28 mouse cellular contexts compared by ENCODE assay signal in the genomic region with DNA sequence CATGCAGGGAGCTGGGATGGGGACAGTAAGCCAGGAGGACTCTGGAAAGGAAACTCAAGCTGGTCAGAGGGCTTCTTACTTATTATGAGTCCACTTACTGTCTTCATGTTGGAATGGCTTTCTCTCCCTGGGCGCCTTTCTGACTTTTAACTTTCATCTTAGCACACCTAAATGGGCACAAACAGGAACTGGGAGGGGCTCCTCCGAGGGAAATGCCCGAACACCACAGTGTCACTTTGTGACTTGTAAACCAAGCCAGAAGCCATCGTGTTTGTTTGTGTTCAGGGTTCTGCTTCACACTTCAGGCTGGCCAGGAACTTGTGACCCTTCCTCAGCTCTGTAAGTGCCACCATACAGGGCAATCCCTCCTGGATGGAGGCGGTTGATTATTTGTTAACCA. TPM values are rescaled to one million over a fixed set of nuclear protein-coding genes. Genes with fewer than 3 reads are reported as not detected.
DNase-seq lines count a peak whose midpoint lies in the region; ATAC-seq lines count a peak whose summit lies in the region.
"Had no signal": no experiment of that assay in that cellular context is flagged by ENCODE, and none has a peak within 500 bp of the region (broad histone marks: within the 10 kb centered on the region; RNA-seq: fewer than 3 reads in every experiment).

No protein-coding gene starts in this region.

- peaks cover 1% of the 10 kb centered on the region; the same call in 1 of the 2 replicates for H3K4me1 ChIP-seq in heart, embryonic 10.5 days
- H3K4me1 ChIP-seq: embryonic facial prominence, embryonic 10.5 days; embryonic facial prominence, embryonic 13.5 days; forebrain, embryonic 12.5 days; forebrain, embryonic 15.5 days; hindbrain, embryonic 12.5 days; hindbrain, embryonic 15.5 days had no signal

- 79% methylated on average over 5 of the region's 5 CpGs for WGBS in heart, embryonic 10.5 days

- no peak overlapping the region for H3K4me3 ChIP-seq in heart, embryonic 10.5 days
- H3K4me3 ChIP-seq: embryonic facial prominence, embryonic 10.5 days; embryonic facial prominence, embryonic 13.5 days; erythroblast, embryonic 14.5 days; forebrain, embryonic 12.5 days; forebrain, embryonic 15.5 days; heart, adult 2 months; hindbrain, embryonic 12.5 days; hindbrain, embryonic 15.5 days had no signal

- peak; percentile 61 for ATAC-seq in activated CD4-positive, CD25-positive, alpha-beta regulatory T cell, adult 4 months
- ATAC-seq in cerebellum, adult (ENCODE audit: insufficient number of reproducible peaks, low FRiP score, low TSS enrichment), result no peak
- ATAC-seq in megakaryocyte, adult 5-6 weeks (ENCODE audit: poor library complexity, severe bottlenecking), result no peak
- ATAC-seq: forebrain, embryonic 15.5 days; intestine, embryonic 16.5 days had no signal

- H3K27me3 ChIP-seq in heart, embryonic 10.5 days (ENCODE audit: insufficient read depth, poor library complexity, severe bottlenecking), result no peaks in the 10 kb centered on the region
- H3K27me3 ChIP-seq: embryonic facial prominence, embryonic 13.5 days; forebrain, embryonic 12.5 days; forebrain, embryonic 15.5 days; hindbrain, embryonic 12.5 days; hindbrain, embryonic 15.5 days had no signal

- no peak overlapping the region for H3K27ac ChIP-seq in heart, embryonic 10.5 days
- H3K27ac ChIP-seq: embryonic facial prominence, embryonic 10.5 days; embryonic facial prominence, embryonic 13.5 days; forebrain, embryonic 12.5 days; forebrain, embryonic 15.5 days; heart, adult 2 months; hindbrain, embryonic 12.5 days; hindbrain, embryonic 15.5 days had no signal

- peak; percentile 61 for DNase-seq in heart, adult 11 months
- no peak for DNase-seq in heart, embryonic 10.5 days (ENCODE audit: low spot score)
- peak; percentile 32 for DNase-seq in naive thymus-derived CD4-positive, alpha-beta T cell, adult 2 months (ENCODE audit: low read depth)
- DNase-seq: adrenal gland, adult 2 months; adrenal gland, postnatal 14 days; cerebellum, adult 11-12 months; cerebellum, adult 8-10 months; cerebellum, postnatal 10 days; cerebellum, postnatal 36 days; embryo, embryonic 11 days; gastrocnemius, postnatal 25 days; heart, adult 2 months had no signal

- peaks cover 57% of the 10 kb centered on the region for H3K36me3 ChIP-seq in heart, embryonic 10.5 days

- no peaks in the 10 kb centered on the region for H3K9me3 ChIP-seq in heart, embryonic 10.5 days
- H3K9me3 ChIP-seq: embryonic facial prominence, embryonic 10.5 days; embryonic facial prominence, embryonic 13.5 days; forebrain, embryonic 12.5 days; forebrain, embryonic 15.5 days; hindbrain, embryonic 12.5 days; hindbrain, embryonic 15.5 days had no signal

RNA-seq across cellular contexts. Expression of a gene that starts 19.8 kb away (rescaled TPM):
- 0.04 and 0.06 TPM in 2 replicates for polyA plus RNA-seq in heart, embryonic 10.5 days (2016; fragmentation: Nextera tagmentation; extraction: Ambion mirVana)
- polyA plus RNA-seq in activated CD4-positive, CD25-positive, alpha-beta regulatory T cell, adult 4 months (2017; shearing (Covaris generic)), result under 1 TPM; 0.11 to 0.45 TPM
- total RNA-seq in megakaryocyte, adult 5-6 weeks (2015), result not detected in 2 replicates
- total RNA-seq in megakaryocyte, adult 5-6 weeks (2017), result not detected in 2 replicates
- total RNA-seq: adrenal gland, adult 2 months; adrenal gland, postnatal 14 days; gastrocnemius, adult 8-10 months; gastrocnemius, postnatal 25 days; heart, adult 2 months; heart, postnatal 25 days; hematopoietic stem cell, adult 5-6 weeks had no signal
- polyA plus RNA-seq: erythroblast, embryonic 14.5 days; gonadal fat pad, adult 2 months had no signal

RNA-seq across cellular contexts. Expression of a gene that starts 42.8 kb away (rescaled TPM):
- polyA plus RNA-seq in heart, embryonic 10.5 days (2016; fragmentation: Nextera tagmentation; extraction: Ambion mirVana), result 14.4 and 18.7 TPM in 2 replicates
- 10 to 100 TPM; 33.6 to 34.1 TPM for polyA plus RNA-seq in activated CD4-positive, CD25-positive, alpha-beta regulatory T cell, adult 4 months (2017; shearing (Covaris generic))
- total RNA-seq in megakaryocyte, adult 5-6 weeks (2015), result 8.2 and 10.1 TPM in 2 replicates
- total RNA-seq in megakaryocyte, adult 5-6 weeks (2017), result 9.9 and 11.7 TPM in 2 replicates

RNA-seq across cellular contexts. Expression of a gene that starts 43.4 kb away (rescaled TPM):
- polyA plus RNA-seq in heart, embryonic 10.5 days (2016; fragmentation: Nextera tagmentation; extraction: Ambion mirVana), result 27.2 and 30.6 TPM in 2 replicates
- 10 to 100 TPM; 22.3 to 25.8 TPM for polyA plus RNA-seq in activated CD4-positive, CD25-positive, alpha-beta regulatory T cell, adult 4 months (2017; shearing (Covaris generic))
- 6.0 and 6.6 TPM in 2 replicates for total RNA-seq in megakaryocyte, adult 5-6 weeks (2015)
- total RNA-seq in megakaryocyte, adult 5-6 weeks (2017), result 2.8 and 3.9 TPM in 2 replicates

RNA-seq across cellular contexts. Expression of a gene that starts 46.9 kb away (rescaled TPM):
- polyA plus RNA-seq in heart, embryonic 10.5 days (2016; fragmentation: Nextera tagmentation; extraction: Ambion mirVana), result 0.24 and 0.25 TPM in 2 replicates
- polyA plus RNA-seq in activated CD4-positive, CD25-positive, alpha-beta regulatory T cell, adult 4 months (2017; shearing (Covaris generic)), result under 1 TPM; 0.52 to 0.62 TPM
- total RNA-seq in megakaryocyte, adult 5-6 weeks (2015), result not detected in 2 replicates
- 0.04 TPM in 1 of 2 replicates, not detected in the other for total RNA-seq in megakaryocyte, adult 5-6 weeks (2017)
- total RNA-seq: adrenal gland, adult 2 months; adrenal gland, postnatal 14 days; adrenal gland, postnatal 4 days; gastrocnemius, adult 8-10 months; gastrocnemius, postnatal 25 days; heart, adult 2 months; hematopoietic stem cell, adult 5-6 weeks had no signal
- polyA plus RNA-seq: adrenal gland, adult 2 months; gonadal fat pad, adult 2 months had no signal
